Mouse (Mus musculus) liver, adult 10 weeks (tissue): ENCODE data around the gene Sass6. TPM values are rescaled to one million over a fixed set of nuclear protein-coding genes. Genes with fewer than 3 reads are reported as not detected.

Experiments used
- polyA plus RNA-seq: library from polyadenylated mRNA; stranded (reverse); fragments of 350-450 nt; fragmentation: Illumina TruSeq; extraction: RNeasy Lipid Tissue Mini Kit (QIAGEN cat#74804); gene quantifications from one replicate; pipeline ENCODE4 v1.2.3, GENCODE M21; 2014; ENCODE audit warnings: low read depth, low replicate concordance

Gene Sass6
- polyA plus RNA-seq = 2.0 TPM

GRCm38 (mm10) chr3:116594728-116595602 lies at the start of gene Sass6:
TSS of gene Sass6 (plus strand) at chr3:116594982.

GRCm38 (mm10) chr3:116562408-116563094 lies 32.2 kb upstream of the Sass6 start, which contains the start of gene Lrrc39:
TSS of gene Lrrc39 (plus strand) at chr3:116562973.

DNA sequence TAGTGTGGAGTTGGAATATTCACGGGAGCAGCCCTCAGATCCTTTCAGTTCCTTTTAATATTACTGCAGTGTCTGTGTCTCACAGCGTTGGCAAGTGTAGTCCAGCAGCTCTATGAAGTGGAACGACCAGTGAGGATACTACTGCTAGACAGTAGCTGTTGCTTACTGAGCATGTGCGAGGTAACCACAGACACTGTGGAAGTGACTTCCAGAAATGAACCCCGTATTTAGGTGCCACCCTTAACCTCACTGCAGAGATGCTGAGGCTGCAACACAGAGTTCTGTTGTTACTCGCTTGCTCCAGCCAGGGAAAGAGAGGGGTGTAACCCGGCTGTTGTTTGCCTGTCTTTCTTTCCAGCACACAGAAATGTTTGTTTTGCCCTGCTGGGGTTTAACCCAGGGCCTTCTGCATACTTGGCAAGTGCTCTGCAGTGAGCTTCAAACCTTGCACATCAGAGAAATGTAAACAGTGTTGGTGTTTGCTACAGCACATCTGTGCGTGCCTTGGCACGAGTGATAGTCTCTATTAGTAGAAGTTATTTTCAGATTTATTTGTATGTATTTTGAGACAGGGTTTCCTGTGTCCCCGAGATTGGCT lies 19.6 kb downstream of the Sass6 start, which contains the start of gene Trmt13:
TSS of gene Trmt13 (minus strand) at position 293 of the 598 bp plus-strand sequence.

GRCm38 (mm10) chr3:116662463-116662863 lies 67.7 kb downstream of the Sass6 start, which contains the start of gene Mfsd14a:
TSS of gene Mfsd14a (minus strand) at chr3:116662677.

Other genes with a start within 250 kb of the Sass6 start
- 1.7 TPM for gene Cdc14a, start 170.9 kb upstream of the Sass6 start, polyA plus RNA-seq
- gene Rtca, start 86.8 kb upstream of the Sass6 start, polyA plus RNA-seq = 16.4 TPM
- 118 TPM for gene Dbt, start 81.9 kb upstream of the Sass6 start, polyA plus RNA-seq
- gene Lrrc39, start 32.0 kb upstream of the Sass6 start, polyA plus RNA-seq = 0.72 TPM
- gene Trmt13, start 19.6 kb downstream of the Sass6 start, polyA plus RNA-seq = 10.8 TPM
- 44.0 TPM for gene Mfsd14a, start 67.7 kb downstream of the Sass6 start, polyA plus RNA-seq
- gene Gm43191, start 86.3 kb downstream of the Sass6 start, polyA plus RNA-seq = not detected
- gene Slc35a3, start 117.8 kb downstream of the Sass6 start, polyA plus RNA-seq = 73.1 TPM
- gene Agl, start 213.2 kb downstream of the Sass6 start, polyA plus RNA-seq = 22.8 TPM